8 mouse cellular contexts compared by ENCODE assay signal in the genomic region with DNA sequence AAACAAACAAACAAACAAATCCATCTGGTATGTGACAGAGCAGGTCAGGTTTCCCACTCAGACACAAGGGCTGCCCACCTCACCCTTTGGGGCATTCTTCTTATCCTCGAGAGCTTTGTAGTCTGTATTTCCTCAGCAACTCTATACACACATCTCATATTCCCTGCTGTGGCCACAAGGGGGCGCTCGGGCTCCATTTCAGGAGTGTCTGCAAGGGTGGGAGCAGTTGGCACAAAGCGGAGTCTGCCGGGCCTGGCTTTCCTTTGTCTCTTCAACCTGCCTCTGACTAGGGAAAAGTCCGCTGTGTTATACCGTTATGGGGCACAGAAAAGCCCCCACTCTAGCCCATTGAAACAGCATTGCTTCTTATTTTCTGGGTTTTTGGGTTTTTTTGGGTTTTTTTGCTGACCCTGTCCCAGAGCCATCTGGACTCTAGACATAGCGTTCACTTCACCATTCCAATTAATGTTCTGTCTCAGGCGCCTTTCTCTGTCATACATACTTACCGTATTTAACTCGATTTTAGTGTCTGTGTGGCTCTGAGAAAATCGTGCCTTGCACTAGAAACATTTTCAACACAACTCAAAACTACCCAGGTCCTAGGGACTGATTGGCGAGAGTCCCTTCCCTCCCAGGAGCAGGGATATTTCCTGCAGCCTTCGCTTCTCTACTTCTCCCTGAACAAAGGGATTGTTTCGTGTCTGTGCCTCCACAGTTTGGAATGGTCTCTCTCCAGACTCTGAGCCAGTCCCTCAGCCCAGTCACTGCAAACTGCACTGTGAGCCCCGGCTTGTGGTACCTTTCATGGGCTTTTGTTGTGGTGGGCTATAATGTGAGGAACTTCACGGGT. TPM values are rescaled to one million over a fixed set of nuclear protein-coding genes. Genes with fewer than 3 reads are reported as not detected.
A peak's percentile ranks its signal among the peaks of the same experiment; 100 is the strongest.
DNase-seq lines count a peak whose midpoint lies in the region; ATAC-seq and TF ChIP-seq lines count a peak whose summit lies in the region.

No protein-coding gene starts in this region.

- H3K9me3 ChIP-seq in hindbrain, postnatal 0 days (ENCODE audit: low read length), result no peaks in the 10 kb centered on the region

- H3K4me1 ChIP-seq in hindbrain, postnatal 0 days (ENCODE audit: insufficient read depth, low read length), result peaks cover 9% of the 10 kb centered on the region; the same call in 1 of the 2 replicates

- DNase-seq in T-cell, adult 2 months (ENCODE audit: low spot score), result peak; percentile 80
- DNase-seq in cerebellum, postnatal 36 days, result peak; percentile 95 to 96
- peak; percentile 95 for DNase-seq in gastrocnemius, adult 2 months
- DNase-seq in hindbrain, postnatal 0 days (ENCODE audit: low spot score), result peak; percentile 96
- peak; percentile 97 to 98 for DNase-seq in left cerebral cortex, adult 18-20 months (ENCODE audit: low spot score in 2 of 2)
- peak; percentile 92 to 95 for DNase-seq in lung, postnatal 4 days
- DNase-seq in right cerebral cortex, adult 18-20 months, result peak; percentile 95
- peak; percentile 95 for DNase-seq in urinary bladder, adult 2 months (ENCODE audit: low spot score)

- no peaks in the 10 kb centered on the region for H3K27me3 ChIP-seq in hindbrain, postnatal 0 days (ENCODE audit: insufficient read depth, low read length)

- H3K27ac ChIP-seq in gastrocnemius, adult 2 months, result peak overlapping the region; percentile 84
- H3K27ac ChIP-seq in hindbrain, postnatal 0 days, result peak overlapping the region; percentile 52; the same call in 1 of the 2 replicates

- peak overlapping the region; percentile 37; the same call in 1 of the 2 replicates for H3K9ac ChIP-seq in hindbrain, postnatal 0 days (replicated peaks; ENCODE audit: low read length)

- H3K4me3 ChIP-seq in gastrocnemius, adult 2 months, result peak overlapping the region; percentile 20
- H3K4me3 ChIP-seq in hindbrain, postnatal 0 days (ENCODE audit: low read length), result no peak overlapping the region

- H3K4me2 ChIP-seq in hindbrain, postnatal 0 days (ENCODE audit: low read depth, low read length), result no peak overlapping the region

- intact Hi-C loops in gastrocnemius, adult 2 months (cut with DNase I), result loop anchor here (1.0 to 2.0 kb wide), 3 partner anchors 14 to 175 kb away; a partner anchor contains a TSS

- WGBS in hindbrain, postnatal 0 days, result 13% methylated on average over 17 of the region's 17 CpGs

- peak; percentile 90 for ATAC-seq in hindbrain, postnatal 0 days

- no peak; the same call in none of the 2 replicates for TF ChIP-seq CTCF in gastrocnemius, adult 2 months (IDR thresholded peaks at IDR 0.05)
- TF ChIP-seq CTCF in hindbrain, postnatal 0 days (IDR thresholded peaks at IDR 0.05; ENCODE audit: low read depth), result peak; percentile 98

- no peaks in the 10 kb centered on the region; the same call in 1 of the 2 replicates for H3K36me3 ChIP-seq in hindbrain, postnatal 0 days (ENCODE audit: insufficient read depth, low read length)

RNA-seq across cellular contexts. Expression of a gene that starts 13.8 kb away (rescaled TPM):
- 1 to 10 TPM; 6.1 to 7.7 TPM for total RNA-seq in gastrocnemius, adult 2 months (2021)
- 3.8 and 6.3 TPM in 2 replicates for total RNA-seq in hindbrain, postnatal 0 days (2014; rRNA removed)
- 5.5 and 6.5 TPM in 2 replicates for polyA plus RNA-seq in hindbrain, postnatal 0 days (2015; fragmentation: Nextera tagmentation; extraction: Ambion mirVana)
- 10 to 100 TPM; 10.9 to 14.6 TPM for total RNA-seq in left cerebral cortex, adult 18-20 months (2021)
- 16.7 and 19.7 TPM in 2 replicates for polyA plus RNA-seq in urinary bladder, adult 2 months (2012; rRNA removed)

RNA-seq across cellular contexts. Expression of a gene that starts 25.3 kb away (rescaled TPM):
- total RNA-seq in gastrocnemius, adult 2 months (2021), result not detected
- 0.83 and 3.6 TPM in 2 replicates for total RNA-seq in hindbrain, postnatal 0 days (2014; rRNA removed)
- polyA plus RNA-seq in hindbrain, postnatal 0 days (2015; fragmentation: Nextera tagmentation; extraction: Ambion mirVana), result 0.36 and 0.54 TPM in 2 replicates
- under 1 TPM; 0.47 to 0.93 TPM for total RNA-seq in left cerebral cortex, adult 18-20 months (2021)
- 0.06 TPM in 1 of 2 replicates, not detected in the other for polyA plus RNA-seq in urinary bladder, adult 2 months (2012; rRNA removed)
